Mouse (Mus musculus) heart, postnatal 0 days (tissue): ENCODE results near the gene Sash1.

Source experiments
- CTCF ChIP-seq: IDR thresholded peaks from 2 replicates; pipeline ENCODE4 v1.5.1; 2016; ENCODE audit warnings: antibody characterized with exemption, control low read depth, low read depth
- EP300 ChIP-seq: IDR thresholded peaks from 2 replicates; pipeline ENCODE4 v1.6.1; 2016; ENCODE audit warnings: antibody characterized with exemption, low read depth

- TF ChIP-seq CTCF (no peak), EP300 (no peak)
Measured at GRCm38 (mm10) chr10:8881736-8882135, 4.1 kb downstream of the Sash1 start.
